Mouse (Mus musculus) urinary bladder, postnatal 36 days (tissue): ENCODE measurements at regions not wholly inside any gene's neighbourhood (a gene's known extent, or its start where the extent isn't known, plus 50 kb on each side); places are given as distances from the start of the nearest gene placed in this dataset.
A peak's percentile ranks its signal among the peaks of the same experiment; 100 is the strongest.
"Not testable (repeated sequence)": the region's sequence is repeated elsewhere in the genome, so short reads cannot be mapped to it uniquely, and the experiment has no call there.

Experiments used
- DNase-seq, 2 experiments: peaks; one replicate each; pipeline ENCODE4 v3.0.0; 2022; ENCODE audit warnings: low spot score in 2 of 2, mixed read lengths in 1 of 2

DNA sequence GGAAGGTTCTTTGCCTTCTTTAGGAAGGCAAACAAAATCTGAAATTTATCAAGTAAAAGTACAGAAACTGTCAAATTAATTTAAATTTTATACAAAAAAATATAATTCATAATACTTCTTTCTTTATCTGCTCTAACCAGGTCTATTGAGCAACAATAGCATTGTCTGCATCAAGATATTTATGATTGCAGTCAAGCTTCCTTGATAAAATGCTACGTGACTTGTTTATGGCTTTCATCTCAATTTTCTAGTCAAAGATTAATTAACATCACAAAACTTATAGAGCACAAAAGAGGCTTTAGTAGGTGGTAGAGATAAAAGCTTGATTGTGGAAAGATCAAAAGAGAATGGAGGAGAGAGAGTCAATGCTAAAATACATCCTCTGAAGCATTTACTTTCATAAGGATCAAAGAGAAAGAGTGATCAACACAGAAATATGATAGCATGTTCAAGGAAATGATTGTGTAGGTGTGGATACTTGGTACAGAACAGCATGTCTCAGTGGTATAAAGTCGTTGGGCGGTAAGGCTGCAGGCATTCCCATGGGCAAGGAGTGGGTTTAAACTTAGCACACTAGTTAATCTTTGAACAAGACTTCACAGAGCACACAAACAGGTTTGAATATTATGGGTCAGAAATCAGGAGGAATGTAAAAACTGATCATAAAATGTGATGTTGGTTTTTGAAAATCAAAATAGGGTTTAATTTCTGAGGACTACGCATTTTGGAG is 164.3 kb upstream of the Speer4f2 start:
- DNase-seq = no peak

DNA sequence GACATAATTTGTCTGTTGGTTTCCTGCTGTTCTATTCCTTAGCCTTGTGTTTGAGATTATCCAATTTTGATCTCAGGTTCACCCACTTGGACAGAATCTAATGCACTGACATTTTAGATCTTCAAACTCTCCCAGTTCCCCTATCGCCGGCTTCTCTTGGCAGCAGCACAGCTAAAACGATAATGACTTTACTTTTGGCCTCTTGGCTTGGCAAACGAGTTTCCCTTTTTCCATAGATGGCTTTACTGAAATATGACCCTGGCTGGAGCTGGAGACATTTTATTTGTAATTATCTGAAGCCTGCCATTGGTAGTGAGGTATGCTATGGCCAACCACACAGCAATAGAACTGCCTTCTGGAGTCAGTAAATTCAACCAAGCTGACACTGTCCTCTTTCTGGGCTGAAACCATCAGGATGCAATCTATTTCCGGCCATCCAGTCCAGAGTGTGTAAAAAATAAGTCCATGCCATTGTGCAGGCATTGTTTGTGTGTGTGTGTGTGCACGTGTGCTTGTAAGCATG is 162.2 kb upstream of the Speer4f2 start:
- DNase-seq = peak in 1 of 2 experiments; percentile 1

DNA sequence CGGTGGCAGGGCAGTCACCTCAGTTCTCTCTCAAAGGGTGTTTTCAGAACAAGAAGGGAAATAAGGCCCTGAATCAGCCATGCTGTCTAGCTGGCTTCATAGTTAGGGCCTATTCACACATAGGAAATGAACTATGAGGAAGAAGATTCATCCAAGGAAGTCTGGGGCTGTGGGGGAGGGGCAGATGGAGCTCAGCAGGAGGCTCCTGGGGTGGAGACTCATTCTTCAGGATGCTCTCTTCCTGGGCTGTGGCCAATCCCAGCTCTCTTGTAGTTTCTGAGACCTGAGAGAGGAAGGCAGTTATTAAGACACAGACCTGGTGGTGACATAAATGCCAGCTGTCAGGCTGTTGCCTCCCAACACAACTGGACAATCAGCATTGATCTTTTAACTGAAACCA is 149.4 kb upstream of the Speer4f2 start:
- DNase-seq = not testable (repeated sequence)

DNA sequence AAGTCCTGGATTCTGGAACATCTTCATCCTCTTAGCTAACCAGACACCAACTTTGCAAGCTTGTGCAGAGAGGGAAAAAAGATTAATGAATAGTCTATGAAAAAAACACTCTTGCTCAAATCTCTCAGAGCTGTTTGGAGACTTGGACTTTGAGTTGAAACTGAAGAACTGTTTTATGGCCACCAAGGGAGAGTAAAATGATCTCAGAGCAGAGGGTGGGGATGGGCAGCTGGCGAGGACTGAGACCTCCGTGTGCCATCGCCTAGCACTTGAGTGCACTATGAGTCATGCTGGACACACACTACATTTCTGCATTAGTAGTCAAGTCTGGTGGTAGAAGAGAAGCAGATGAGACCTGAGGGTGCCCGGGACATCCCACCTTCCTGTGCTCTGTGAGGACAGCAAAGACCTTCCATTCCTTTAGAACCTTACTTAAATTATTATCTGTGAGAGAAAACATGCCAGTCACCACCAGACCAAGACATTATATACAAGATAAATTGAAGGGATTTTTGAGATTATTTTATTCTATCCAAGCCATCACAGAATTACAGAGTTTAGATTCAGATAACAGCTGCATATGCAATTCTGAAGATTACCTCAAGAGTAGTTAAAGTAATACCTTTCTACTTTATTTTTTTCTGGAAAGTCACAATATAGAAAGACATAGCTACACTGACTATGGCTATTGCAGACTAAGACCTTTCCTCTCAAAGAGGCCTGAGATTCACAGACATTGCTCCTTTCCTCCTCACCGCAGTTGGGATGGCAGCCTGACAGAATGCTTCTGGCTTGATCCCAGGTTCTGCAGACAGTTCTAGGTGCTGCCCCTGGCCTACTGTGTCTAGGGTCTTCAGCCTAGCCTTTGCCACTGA is 125.0 kb upstream of the Speer4f2 start:
- DNase-seq = peak in 1 of 2 experiments; percentile 8

DNA sequence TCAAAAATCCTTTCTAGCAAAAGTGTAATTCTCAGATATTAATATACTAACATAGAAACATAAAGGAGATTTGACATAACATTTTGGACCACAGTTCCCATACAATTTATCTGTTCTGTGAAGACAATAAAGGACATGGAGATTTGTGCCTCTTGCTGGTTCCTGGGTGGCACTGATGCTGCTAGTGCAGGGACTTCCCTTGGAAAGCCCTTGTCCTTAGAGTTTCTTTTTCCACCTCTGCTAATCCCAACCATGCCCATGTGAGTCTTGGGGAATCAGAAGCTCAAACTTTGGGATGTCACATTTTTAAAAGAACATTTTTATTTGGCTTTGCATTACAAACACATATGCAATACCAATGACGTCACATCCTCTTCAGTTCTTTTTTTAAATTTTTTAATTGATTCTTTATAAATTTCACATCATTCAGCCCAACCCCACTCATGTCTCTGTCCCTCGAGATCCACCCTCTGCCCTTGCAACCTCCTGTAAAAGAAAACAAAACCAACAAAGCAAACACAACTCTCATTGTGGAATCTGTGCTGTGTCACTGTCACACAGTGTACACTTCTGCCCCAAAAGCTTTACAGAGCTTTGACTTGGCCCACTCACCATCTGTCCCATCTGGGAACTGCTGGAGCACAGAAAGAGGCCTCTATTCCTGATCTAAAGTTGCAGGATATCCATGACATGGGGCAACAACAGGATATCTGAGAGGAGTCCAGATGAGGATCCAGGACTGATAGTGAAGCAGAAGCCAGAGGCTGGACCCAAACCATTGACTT is 112.2 kb upstream of the Speer4f2 start:
- DNase-seq = no peak

DNA sequence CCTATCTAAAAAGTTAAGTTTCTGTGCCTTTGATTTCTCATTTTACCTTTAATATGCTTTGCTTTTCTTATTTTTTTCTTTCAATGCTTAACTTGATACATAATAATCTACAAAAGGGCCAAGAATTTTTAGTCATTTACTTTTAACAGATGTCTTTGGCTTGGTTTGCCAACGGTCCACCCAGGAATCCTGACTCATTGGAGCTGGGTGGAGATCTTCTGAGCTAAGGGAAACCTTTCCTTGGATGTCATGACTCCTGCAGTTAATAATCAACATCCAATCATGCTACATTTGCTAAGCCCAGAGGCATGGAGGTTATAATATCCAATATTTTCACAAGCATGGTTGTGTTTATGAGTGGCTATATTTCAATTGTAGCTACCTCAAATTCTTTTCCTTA is 110.9 kb upstream of the Speer4f2 start:
- peak in 1 of 2 experiments; percentile 14 for DNase-seq

DNA sequence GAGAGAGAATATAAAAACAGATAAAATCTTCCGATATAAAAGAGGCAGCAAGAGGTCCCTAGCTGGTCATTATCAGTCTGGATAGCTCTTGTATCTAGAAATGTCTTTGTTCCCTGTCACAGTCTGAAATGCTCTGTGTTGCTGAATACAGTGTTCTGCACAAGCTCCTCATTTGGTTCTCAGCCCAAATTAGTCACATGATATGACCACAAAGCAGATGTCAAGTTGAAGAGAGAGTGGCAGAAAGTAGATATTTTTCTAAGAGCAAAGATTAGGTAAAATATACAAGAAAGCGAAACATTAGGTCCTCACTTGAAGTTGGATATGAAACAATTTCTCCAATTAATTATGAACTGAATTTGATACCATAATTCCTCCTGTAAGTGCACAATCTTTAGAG is 101.8 kb upstream of the Speer4f2 start:
- DNase-seq = no peak

DNA sequence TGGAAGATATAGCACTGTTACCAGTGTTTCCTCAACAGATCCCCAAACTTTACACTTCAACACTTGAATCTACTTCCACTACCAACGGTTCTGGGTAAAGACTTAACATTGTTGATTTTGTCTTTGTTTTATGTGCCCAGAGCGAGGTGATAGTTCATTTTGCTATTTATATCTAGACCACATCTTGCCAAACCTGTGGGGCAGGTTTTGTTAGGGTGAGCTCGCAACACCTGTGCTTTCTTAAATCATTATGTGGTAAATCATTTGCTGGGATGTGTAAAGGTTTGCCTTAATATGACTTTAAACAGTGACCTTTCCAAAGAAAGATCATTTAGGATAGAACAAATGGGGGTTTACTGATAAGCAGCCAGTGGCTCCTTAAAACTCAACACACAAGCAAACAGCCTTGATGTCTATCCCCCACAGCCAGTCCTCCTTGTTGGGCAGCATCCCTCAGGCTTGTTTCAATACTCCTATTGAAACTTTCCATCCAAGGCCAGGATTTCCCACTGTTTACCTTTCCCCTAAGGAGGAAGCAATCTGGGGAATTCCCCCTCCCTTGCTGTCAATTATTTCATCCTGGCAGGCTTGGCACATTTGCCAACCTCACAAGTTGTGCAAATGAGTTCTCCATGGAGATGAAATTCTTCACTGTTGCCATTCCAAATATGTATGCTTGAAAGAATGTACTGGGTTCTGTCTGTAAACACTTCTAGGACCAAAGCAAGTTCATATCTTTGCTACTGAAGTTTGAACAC is 101.1 kb upstream of the Speer4f2 start:
- DNase-seq = peak; percentile 33 to 55

DNA sequence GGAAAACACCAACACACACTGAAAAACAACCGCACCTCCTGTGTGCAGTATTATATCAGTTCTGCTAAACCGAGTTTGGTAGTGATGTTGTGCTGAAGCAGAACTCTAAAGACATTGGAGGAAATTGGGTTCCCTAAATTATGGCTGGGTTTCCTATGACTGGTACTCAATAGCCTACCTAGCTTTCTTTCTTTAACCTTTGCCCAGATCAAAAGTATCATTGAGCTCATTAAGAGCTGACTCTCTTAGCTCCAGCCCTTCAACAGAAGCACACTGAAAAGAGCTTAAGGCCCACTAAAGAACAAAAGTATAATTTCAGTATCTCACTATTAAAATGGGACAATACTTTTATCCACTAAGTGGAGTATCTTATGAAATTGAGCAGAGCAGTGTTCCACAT is 97.6 kb upstream of the Speer4f2 start:
- DNase-seq = no peak

DNA sequence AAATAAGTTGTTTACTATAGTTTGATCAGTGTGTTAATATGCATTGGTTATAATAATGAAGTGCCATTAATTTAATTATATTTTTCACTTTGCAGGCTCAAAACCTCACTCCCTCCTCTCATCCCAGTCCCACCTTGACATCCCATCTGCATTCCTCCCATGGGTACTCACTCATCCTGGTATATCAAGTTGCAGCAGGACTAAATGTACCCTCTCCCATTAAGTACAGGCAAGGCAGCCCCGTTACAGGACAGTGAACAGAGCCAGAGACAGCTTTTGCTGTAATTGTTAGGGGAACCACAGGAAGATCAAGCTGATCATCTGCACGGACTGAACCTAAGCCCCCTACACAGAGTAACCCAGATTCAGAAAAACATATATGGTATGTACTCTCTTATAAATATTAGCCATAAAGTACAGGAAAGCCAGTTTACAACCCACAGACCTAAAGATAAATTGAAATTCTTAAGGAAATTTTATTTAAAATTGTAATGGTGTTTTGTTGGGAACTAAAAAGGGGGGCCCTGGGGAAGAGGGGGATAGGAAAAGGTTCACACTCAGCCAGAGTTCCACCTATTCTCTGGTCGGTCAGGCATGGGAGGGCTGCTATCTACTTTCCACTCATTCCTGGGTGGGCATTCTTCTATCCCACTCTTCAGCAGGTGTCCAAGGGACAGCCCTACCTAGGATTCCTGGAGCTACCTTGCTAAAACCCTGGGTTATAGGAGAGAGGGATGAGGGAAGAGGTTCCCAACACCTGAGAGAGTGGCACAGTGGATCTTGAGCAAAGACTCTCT is 96.0 kb upstream of the Speer4f2 start:
- DNase-seq = no peak

DNA sequence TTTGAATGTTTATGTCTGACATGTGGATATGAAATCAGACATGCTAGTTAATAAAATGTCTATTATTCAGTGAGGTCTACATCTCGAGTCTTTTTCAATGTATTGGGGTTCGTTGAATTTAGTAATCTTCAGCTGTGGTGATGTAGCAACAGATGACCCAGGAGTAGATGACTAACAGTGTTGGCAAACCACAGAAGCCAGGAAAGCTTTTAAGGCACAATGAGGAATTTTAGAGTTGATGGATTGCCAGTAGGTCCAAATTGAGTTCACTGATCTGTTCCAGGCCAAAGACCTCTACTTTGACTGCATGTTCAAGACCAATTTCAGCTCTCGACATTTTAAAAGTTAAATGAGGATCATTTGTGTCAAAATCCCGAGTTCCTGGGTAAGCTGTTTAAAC is 92.8 kb upstream of the Speer4f2 start:
- DNase-seq = no peak

DNA sequence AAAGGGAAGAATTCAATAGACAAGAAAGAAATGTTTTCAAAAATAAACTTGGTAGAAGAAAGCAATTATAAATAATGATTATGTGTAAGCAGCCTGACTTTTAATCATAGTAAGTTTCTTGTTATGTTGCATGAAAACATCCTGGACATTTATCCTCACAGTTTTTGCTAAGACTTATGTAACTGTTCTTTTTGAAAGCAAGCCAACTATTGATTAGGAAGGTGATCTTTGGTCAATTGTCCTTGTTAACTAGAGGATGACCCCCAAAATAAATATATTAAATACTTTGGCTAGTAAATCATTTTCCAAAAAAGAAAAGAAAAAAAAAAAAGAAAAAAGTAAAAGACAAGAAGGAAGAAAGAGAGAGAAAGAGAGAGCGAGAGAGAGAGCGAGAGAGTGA is 92.0 kb upstream of the Speer4f2 start:
- no peak for DNase-seq

DNA sequence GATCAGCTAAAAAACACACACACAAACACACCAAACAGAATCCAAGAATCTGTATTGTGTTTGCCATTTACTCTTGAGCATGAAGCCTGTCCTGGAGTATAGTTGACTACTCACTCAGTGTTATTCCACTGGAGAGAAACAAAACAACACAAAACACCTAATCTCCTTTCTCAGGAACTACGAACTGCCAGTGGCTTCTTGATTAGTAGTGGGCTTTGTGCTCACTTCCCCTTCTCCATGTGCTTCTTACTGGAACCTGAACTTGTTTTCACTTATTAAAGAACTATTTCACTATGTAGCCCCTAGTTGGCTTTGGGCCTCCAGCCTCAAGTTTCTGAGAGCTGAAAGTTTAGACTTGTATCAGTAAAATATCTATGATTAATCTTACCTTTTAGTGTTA is 84.0 kb upstream of the Speer4f2 start:
- no peak for DNase-seq

DNA sequence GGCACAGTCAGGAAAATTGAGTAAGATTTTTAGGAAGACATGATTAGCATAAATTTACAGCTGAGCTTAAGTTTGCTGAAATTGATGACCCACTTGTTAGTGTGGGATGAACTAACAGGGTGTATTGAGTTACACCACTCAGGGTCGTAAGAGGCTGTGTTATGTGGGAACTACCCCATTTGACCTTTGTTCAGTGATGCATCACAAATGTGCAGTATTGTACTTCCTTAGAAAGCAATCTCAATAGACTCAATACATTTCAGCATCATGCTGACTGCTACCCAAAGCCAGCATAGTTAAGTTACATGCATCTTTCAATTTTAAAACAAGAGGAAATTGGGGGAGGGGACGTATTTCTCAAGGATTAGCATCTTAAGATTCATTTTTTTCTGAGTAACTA is 80.4 kb upstream of the Speer4f2 start:
- no peak for DNase-seq

DNA sequence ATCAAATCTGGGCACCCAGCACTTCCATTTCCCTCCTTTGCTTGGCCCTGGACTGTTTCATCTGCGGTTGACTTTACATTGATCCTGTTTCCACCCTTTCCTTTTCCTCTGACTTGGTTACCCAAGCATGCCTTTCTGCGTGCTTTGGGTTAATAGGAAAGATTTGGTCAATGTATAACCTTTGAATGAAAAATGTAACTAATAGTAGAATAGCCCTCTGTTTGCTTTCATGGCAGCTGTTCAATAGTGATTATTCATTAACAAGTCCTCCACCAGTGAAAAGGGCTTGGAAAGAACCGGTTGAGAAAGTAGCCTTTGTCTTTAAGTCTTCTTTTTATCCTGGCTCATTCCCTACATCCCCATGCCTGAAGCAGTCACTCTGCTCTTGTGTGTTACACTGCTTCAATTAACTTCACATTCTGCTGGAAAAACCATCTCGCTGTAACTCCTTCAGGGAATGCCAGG is 76.4 kb upstream of the Speer4f2 start:
- no peak for DNase-seq

DNA sequence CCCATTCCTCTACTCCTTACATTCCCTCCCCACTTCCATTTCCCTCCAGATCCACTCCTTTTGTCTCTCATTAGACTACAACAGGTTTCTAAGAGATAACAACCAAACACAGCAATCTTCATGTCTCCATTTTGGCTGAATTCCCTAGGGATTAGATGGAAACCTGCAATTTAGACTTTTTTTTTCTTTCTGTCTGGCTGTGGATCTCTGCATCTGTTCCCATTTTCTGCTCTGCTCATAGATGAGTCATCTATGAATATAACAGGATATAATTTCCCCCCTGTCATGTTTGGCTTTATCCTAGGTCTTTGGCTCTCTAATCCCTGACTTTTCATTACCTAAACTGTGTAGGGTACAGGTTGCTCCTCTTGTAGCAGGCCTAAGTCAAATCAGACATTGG is 73.1 kb upstream of the Speer4f2 start:
- no peak for DNase-seq

DNA sequence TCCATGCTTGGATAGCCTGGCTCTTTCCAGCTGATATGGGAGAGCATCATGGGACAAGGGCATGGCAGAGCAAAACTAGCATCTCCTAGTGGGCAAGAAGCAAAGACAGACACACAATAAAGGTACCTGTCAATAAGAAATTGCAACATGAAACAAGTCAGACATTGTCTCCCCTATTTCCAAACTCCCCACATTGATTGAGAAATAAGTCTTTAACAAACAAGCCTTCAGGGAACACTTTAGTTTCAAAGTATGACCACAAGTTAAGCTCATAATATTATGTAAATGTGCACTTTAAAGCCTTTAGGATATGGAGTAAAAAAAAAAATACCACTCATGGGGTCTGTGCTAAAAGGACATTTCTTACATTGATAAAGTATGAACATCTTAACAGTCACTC is 51.5 kb upstream of the Speer4f2 start:
- no peak for DNase-seq
